Mouse (Mus musculus) MN1 (cell line): ENCODE results near the gene Olfr315.
"Not testable (repeated sequence)": the region's sequence is repeated elsewhere in the genome, so short reads cannot be mapped to it uniquely, and the experiment has no call there.

ENCODE experiments used
- DNase-seq: peaks from one replicate; pipeline ENCODE4 v3.0.0-alpha.2; 2016; ENCODE audit warnings: low spot score

Olfr315 gene

DNA sequence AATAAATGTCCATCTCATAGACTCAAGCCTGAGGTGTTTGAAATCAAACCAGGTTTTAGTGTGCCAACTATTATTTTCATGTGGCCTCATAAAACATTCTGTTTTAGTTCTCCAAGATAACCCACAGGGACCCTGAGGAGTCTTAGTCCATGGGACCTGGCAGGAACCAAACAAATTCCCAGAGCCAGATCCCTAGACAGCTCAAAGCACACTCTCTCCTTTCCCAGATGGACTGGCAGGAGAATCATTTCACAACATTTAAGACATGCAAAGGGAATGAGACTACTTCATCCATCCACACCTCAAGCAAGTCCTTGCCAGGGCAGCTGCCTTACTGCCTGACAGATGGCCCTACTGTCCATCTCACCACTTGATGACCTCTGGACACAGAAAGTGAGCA is 55.9 kb downstream of the Olfr315 start, which contains the start of gene Olfr312:
TSS of gene Olfr312 (plus strand) at position 301 of the 400 bp plus-strand sequence.
- DNase-seq = not testable (repeated sequence)

GRCm38 (mm10) chr11:58829764-58830163 is 56.8 kb downstream of the Olfr315 start:
- DNase-seq = no peak
